Mouse (Mus musculus) CD4-positive naive resting alpha-beta T cell, adult 76 days (primary cell): ENCODE data around the gene Pim2. TPM values are rescaled to one million over a fixed set of nuclear protein-coding genes. Genes with fewer than 3 reads are reported as not detected.

ENCODE experiments used
- total RNA-seq: library from RNA; stranded (reverse); gene quantifications from one replicate; pipeline ENCODE4 v1.2.4, GENCODE M21; 2023

The Pim2 gene
- total RNA-seq: 44.6 TPM

GRCm38 (mm10) chrX:7878007-7878419 lies at the start of gene Pim2:
TSS of gene Pim2 (plus strand) at chrX:7878262.

GRCm38 (mm10) chrX:7841163-7842162 lies 36.6 kb upstream of the Pim2 start, which contains the start of gene Otud5:
TSS of gene Otud5 (plus strand) at chrX:7841364.

GRCm38 (mm10) chrX:7883841-7884567 lies 5.9 kb downstream of the Pim2 start, which contains the start of gene Slc35a2:
TSS of gene Slc35a2 (plus strand) at chrX:7884028.

GRCm38 (mm10) chrX:7898880-7899874 lies 21.1 kb downstream of the Pim2 start, which contains the start of the genes Pqbp1 and Timm17b:
TSS of gene Pqbp1 (minus strand) at chrX:7899269.
TSS of gene Timm17b (plus strand) at chrX:7899357.

GRCm38 (mm10) chrX:7907735-7908134 lies 29.7 kb downstream of the Pim2 start, which contains the start of gene Gm10491:
TSS of gene Gm10491 (minus strand) at chrX:7907835.

GRCm38 (mm10) chrX:7909242-7909641 lies 31.2 kb downstream of the Pim2 start, which contains the start of gene Gm10490:
TSS of gene Gm10490 (plus strand) at chrX:7909542.

GRCm38 (mm10) chrX:7919601-7920383 lies 41.7 kb downstream of the Pim2 start, which contains the start of gene Pcsk1n:
TSS of gene Pcsk1n (plus strand) at chrX:7919822.

GRCm38 (mm10) chrX:7928270-7928790 lies 50.3 kb downstream of the Pim2 start, which contains the start of gene Eras:
TSS of gene Eras (minus strand) at chrX:7928607.

Other genes with a start within 250 kb of the Pim2 start
- gene Syp, start 239.8 kb upstream of the Pim2 start, total RNA-seq: 0.79 TPM
- 29.9 TPM for gene Prickle3, start 221.0 kb upstream of the Pim2 start, total RNA-seq
- gene Plp2, start 206.9 kb upstream of the Pim2 start, total RNA-seq: 35.7 TPM
- not detected for gene Magix, start 197.0 kb upstream of the Pim2 start, total RNA-seq
- gene Gpkow, start 181.1 kb upstream of the Pim2 start, total RNA-seq: 47.4 TPM
- gene Wdr45, start 163.9 kb upstream of the Pim2 start, total RNA-seq: 131 TPM
- gene Gm45208, start 156.0 kb upstream of the Pim2 start, total RNA-seq: not detected
- gene Praf2, start 149.8 kb upstream of the Pim2 start, total RNA-seq: 13.0 TPM
- gene Ccdc120, start 127.4 kb upstream of the Pim2 start, total RNA-seq: not detected
- 23.5 TPM for gene Tfe3, start 115.7 kb upstream of the Pim2 start, total RNA-seq
- gene Gripap1, start 88.5 kb upstream of the Pim2 start, total RNA-seq: 151 TPM
- gene Kcnd1, start 56.0 kb upstream of the Pim2 start, total RNA-seq: 1.4 TPM
- gene Otud5, start 36.9 kb upstream of the Pim2 start, total RNA-seq: 191 TPM
- gene Slc35a2, start 5.8 kb downstream of the Pim2 start, total RNA-seq: 19.1 TPM
- gene Pqbp1, start 21.0 kb downstream of the Pim2 start, total RNA-seq: 70.6 TPM
- 25.7 TPM for gene Timm17b, start 21.1 kb downstream of the Pim2 start, total RNA-seq
- not detected for gene Gm10491, start 29.6 kb downstream of the Pim2 start, total RNA-seq
- not detected for gene Gm10490, start 31.3 kb downstream of the Pim2 start, total RNA-seq
- not detected for gene Pcsk1n, start 41.6 kb downstream of the Pim2 start, total RNA-seq
- gene Eras, start 50.3 kb downstream of the Pim2 start, total RNA-seq: not detected
- 17.4 TPM for gene Hdac6, start 69.6 kb downstream of the Pim2 start, total RNA-seq
- 3.6 TPM for gene Gata1, start 99.8 kb downstream of the Pim2 start, total RNA-seq
- not detected for gene Glod5, start 140.2 kb downstream of the Pim2 start, total RNA-seq
- gene Suv39h1, start 196.5 kb downstream of the Pim2 start, total RNA-seq: 27.5 TPM
- 98.2 TPM for gene Was, start 212.2 kb downstream of the Pim2 start, total RNA-seq